Comparison of ENCODE assay signal across 8 mouse cellular contexts in genomic region chr7:128247443-128247842, GRCm38 (mm10). TPM values are rescaled to one million over a fixed set of nuclear protein-coding genes. Genes with fewer than 3 reads are reported as not detected.
DNase-seq lines count a peak whose midpoint lies in the region; ATAC-seq and TF ChIP-seq lines count a peak whose summit lies in the region.

No protein-coding gene starts in this region.

- no peak overlapping the region for H3K27ac ChIP-seq in ES-E14 (ENCODE audit: insufficient read depth, low read depth, low read length, poor library complexity, severe bottlenecking)
- H3K27ac ChIP-seq in forebrain, embryonic 13.5 days: peak overlapping the region; percentile 32; the same call in 1 of the 2 replicates

- peak overlapping the region; percentile 77 to 86 for H3K4me3 ChIP-seq in ES-E14 (ENCODE audit: insufficient read depth in 1 of 2, low read depth in 1 of 2, low read length in 2 of 2, poor library complexity in 1 of 2, severe bottlenecking in 1 of 2)
- peak overlapping the region; percentile 37 for H3K4me3 ChIP-seq in forebrain, embryonic 13.5 days

- peaks cover 15% of the 10 kb centered on the region for H3K27me3 ChIP-seq in forebrain, embryonic 13.5 days

- H3K4me2 ChIP-seq in forebrain, embryonic 13.5 days: peak overlapping the region; percentile 62

- ATAC-seq in cerebellum, adult (ENCODE audit: insufficient number of reproducible peaks, low FRiP score, low TSS enrichment): peak; percentile 59; the same call in 1 of the 2 replicates
- peak; percentile 82 for ATAC-seq in forebrain, embryonic 13.5 days
- peak; percentile 55 for ATAC-seq in neutrophil, adult 5-6 weeks (ENCODE audit: extremely low read depth, insufficient number of reproducible peaks, low FRiP score, poor library complexity, severe bottlenecking)

- in situ Hi-C loops in ES-E14 (cut with MboI; ENCODE audit: low sequenced_read_pairs in 2 of 2, unreplicated experiment in 2 of 2): no loop called here

- intact Hi-C loops in heart, postnatal 10 days (cut with DNase I): loop anchor here (1.0 to 10.0 kb wide), 3 partner anchors 50 to 457 kb away; partner anchors contain the start of gene BC017158

- DNase-seq in ES-E14 (ENCODE audit: low read depth, low spot score): peak; percentile 91
- DNase-seq in heart, postnatal 10 days: peak; percentile 92 to 94
- peak; percentile 93 to 94 for DNase-seq in kidney, postnatal 4 days
- peak; percentile 91 to 93 for DNase-seq in lung, adult 18-20 months
- DNase-seq in testis, postnatal 14 days (ENCODE audit: low spot score): peak; percentile 75

- peaks cover 8% of the 10 kb centered on the region for H3K36me3 ChIP-seq in ES-E14 (ENCODE audit: control insufficient read depth, insufficient read depth, low read length, poor library complexity, severe bottlenecking)
- peaks cover 24% of the 10 kb centered on the region for H3K36me3 ChIP-seq in forebrain, embryonic 13.5 days (ENCODE audit: poor library complexity, severe bottlenecking)

- H3K9ac ChIP-seq in ES-E14 (ENCODE audit: insufficient read depth, low read depth, low read length, poor library complexity, severe bottlenecking): peak overlapping the region; percentile 72; the same call in 1 of the 2 replicates
- H3K9ac ChIP-seq in forebrain, embryonic 13.5 days: peak overlapping the region; percentile 62; the same call in 1 of the 2 replicates

- H3K9me3 ChIP-seq in ES-E14 (ENCODE audit: control insufficient read depth, insufficient read depth, low read depth, low read length): no peaks in the 10 kb centered on the region
- no peaks in the 10 kb centered on the region for H3K9me3 ChIP-seq in forebrain, embryonic 13.5 days (replicated peaks)

- under 1% methylated on average over 13 of the region's 13 CpGs for WGBS in forebrain, embryonic 13.5 days

- H3K4me1 ChIP-seq in ES-E14 (ENCODE audit: control insufficient read depth in 2 of 2, insufficient read depth in 2 of 2, low read length in 2 of 2, poor library complexity in 1 of 2): peaks cover 2 to 6% of the 10 kb centered on the region in 2 experiments; a peak in 2 of 4 replicates
- peaks cover 18% of the 10 kb centered on the region for H3K4me1 ChIP-seq in forebrain, embryonic 13.5 days

TF ChIP-seq in ES-E14, 5 proteins besides CTCF, POLR2A, EP300 and RAD21:
- TF ChIP-seq CHD2 (IDR thresholded peaks at IDR 0.05; ENCODE audit: low read depth, low read length) (no peak), MAFK (IDR thresholded peaks at IDR 0.05; ENCODE audit: insufficient read depth, low read depth, low read length) (no peak), ZNF384 (IDR thresholded peaks at IDR 0.05; ENCODE audit: low read depth, low read length) (no peak), HCFC1 (IDR thresholded peaks at IDR 0.05; ENCODE audit: borderline replicate concordance, insufficient read depth, low read length) (no peak), ZC3H11A (IDR thresholded peaks at IDR 0.05; ENCODE audit: borderline replicate concordance, low read depth, low read length) (peak; percentile 31; the same call in 1 of the 2 replicates)

RNA-seq across cellular contexts. Expression of gene Tgfb1i1, which starts 0.8 kb away (rescaled TPM):
- 5.1 and 10.5 TPM in 2 replicates for total RNA-seq in ES-E14 (2012; rRNA removed)
- 13.6 and 14.5 TPM in 2 replicates for polyA plus RNA-seq in forebrain, embryonic 13.5 days (2015; fragmentation: Nextera tagmentation; extraction: Ambion mirVana)
- total RNA-seq in heart, postnatal 10 days (2021): 10 to 100 TPM; 52.1 to 57.0 TPM
- total RNA-seq in neutrophil, adult 5-6 weeks (2017): 0.70 and 1.2 TPM in 2 replicates

RNA-seq across cellular contexts. Expression of gene 9130023H24Rik, which starts 9.6 kb away (rescaled TPM):
- 2.1 and 2.6 TPM in 2 replicates for total RNA-seq in ES-E14 (2012; rRNA removed)
- polyA plus RNA-seq in forebrain, embryonic 13.5 days (2015; fragmentation: Nextera tagmentation; extraction: Ambion mirVana): 9.5 and 11.3 TPM in 2 replicates
- total RNA-seq in heart, postnatal 10 days (2021): 1 to 10 TPM; 4.5 to 5.4 TPM
- 5.2 and 5.6 TPM in 2 replicates for total RNA-seq in neutrophil, adult 5-6 weeks (2017)

RNA-seq across cellular contexts. Expression of gene Armc5, which starts 10.3 kb away (rescaled TPM):
- total RNA-seq in ES-E14 (2012; rRNA removed): 9.3 and 11.4 TPM in 2 replicates
- polyA plus RNA-seq in forebrain, embryonic 13.5 days (2015; fragmentation: Nextera tagmentation; extraction: Ambion mirVana): 11.0 and 12.2 TPM in 2 replicates
- total RNA-seq in heart, postnatal 10 days (2021): 10 to 100 TPM; 11.7 to 13.3 TPM
- total RNA-seq in neutrophil, adult 5-6 weeks (2017): 5.8 and 7.1 TPM in 2 replicates

RNA-seq across cellular contexts. Expression of gene Slc5a2, which starts 18.0 kb away (rescaled TPM):
- 0.49 and 0.53 TPM in 2 replicates for total RNA-seq in ES-E14 (2012; rRNA removed)
- not detected in 2 replicates for polyA plus RNA-seq in forebrain, embryonic 13.5 days (2015; fragmentation: Nextera tagmentation; extraction: Ambion mirVana)
- total RNA-seq in heart, postnatal 10 days (2021): not detected
- total RNA-seq in neutrophil, adult 5-6 weeks (2017): not detected in 2 replicates

RNA-seq across cellular contexts. Expression of gene Cox6a2, which starts 41.3 kb away (rescaled TPM):
- 0.36 TPM in 1 of 2 replicates, not detected in the other for total RNA-seq in ES-E14 (2012; rRNA removed)
- polyA plus RNA-seq in forebrain, embryonic 13.5 days (2015; fragmentation: Nextera tagmentation; extraction: Ambion mirVana): 0.55 TPM in 1 of 2 replicates, not detected in the other
- total RNA-seq in heart, postnatal 10 days (2021): 1,000 to 10,000 TPM; 1,342 to 1,375 TPM
- total RNA-seq in neutrophil, adult 5-6 weeks (2017): not detected in 2 replicates
